Mouse (Mus musculus): Measurements from ENCODE around the gene Polr3g. TPM values are rescaled to one million over a fixed set of nuclear protein-coding genes. Genes with fewer than 3 reads are reported as not detected.

The Polr3g gene
- polyA plus RNA-seq, 1 experiment from 2014 or later, result 17.6 TPM

GRCm38 (mm10) chr13:81706311-81706710, 4.5 kb downstream of the Polr3g start:
- 95% methylated on average over 5 of the region's 5 CpGs for WGBS
- Histone ChIP-seq H3K4me1 (ENCODE audit: control insufficient read depth, insufficient read depth, low read length) (no peaks in the 10 kb centered on the region), H3K9me3 (replicated peaks; ENCODE audit: control insufficient read depth, low read length) (no peaks in the 10 kb centered on the region), H3K27ac (replicated peaks; ENCODE audit: low read depth, low read length) (no peak overlapping the region), H3K9ac (replicated peaks; ENCODE audit: low read length) (no peak overlapping the region), H3K4me3 (ENCODE audit: low read depth, low read length) (no peak overlapping the region), H3K36me3 (replicated peaks; ENCODE audit: control insufficient read depth, insufficient read depth, low read depth, low read length) (no peaks in the 10 kb centered on the region), H3K4me2 (ENCODE audit: low read depth, low read length) (no peak overlapping the region), H3K27me3 (ENCODE audit: control insufficient read depth, insufficient read depth, low read length) (no peaks in the 10 kb centered on the region)
- DNase-seq (ENCODE audit: low spot score) (no peak), ATAC-seq (replicated peaks; ENCODE audit: insufficient number of reproducible peaks, low FRiP score, low TSS enrichment, low read depth) (no peak)

- no peak for DNase-seq (ENCODE audit: low spot score)
- H3K27me3 ChIP-seq (ENCODE audit: control insufficient read depth, insufficient read depth, low read length), result no peaks in the 10 kb centered on the region
- H3K27ac ChIP-seq (replicated peaks; ENCODE audit: low read depth, low read length), result no peak overlapping the region
- H3K4me2 ChIP-seq (ENCODE audit: low read depth, low read length), result no peak overlapping the region
- no peak for ATAC-seq (replicated peaks; ENCODE audit: insufficient number of reproducible peaks, low FRiP score, low TSS enrichment, low read depth)
- WGBS, result 79% methylated on average over 9 of the region's 9 CpGs
- H3K4me1 ChIP-seq (ENCODE audit: control insufficient read depth, insufficient read depth, low read length), result no peaks in the 10 kb centered on the region
- H3K4me3 ChIP-seq (ENCODE audit: low read depth, low read length), result no peak overlapping the region
- no peak overlapping the region for H3K9ac ChIP-seq (replicated peaks; ENCODE audit: low read length)
- H3K9me3 ChIP-seq (replicated peaks; ENCODE audit: control insufficient read depth, low read length), result no peaks in the 10 kb centered on the region
- no peaks in the 10 kb centered on the region for H3K36me3 ChIP-seq (replicated peaks; ENCODE audit: control insufficient read depth, insufficient read depth, low read depth, low read length)
Observed at GRCm38 (mm10) chr13:81703621-81704020, 7.2 kb downstream of the Polr3g start.

- 86% methylated on average over 7 of the region's 7 CpGs for WGBS
- Histone ChIP-seq H3K27ac (replicated peaks; ENCODE audit: low read depth, low read length) (no peak overlapping the region), H3K9ac (replicated peaks; ENCODE audit: low read length) (no peak overlapping the region), H3K9me3 (replicated peaks; ENCODE audit: control insufficient read depth, low read length) (no peaks in the 10 kb centered on the region), H3K36me3 (replicated peaks; ENCODE audit: control insufficient read depth, insufficient read depth, low read depth, low read length) (no peaks in the 10 kb centered on the region), H3K4me3 (ENCODE audit: low read depth, low read length) (no peak overlapping the region), H3K4me2 (ENCODE audit: low read depth, low read length) (no peak overlapping the region), H3K4me1 (ENCODE audit: control insufficient read depth, insufficient read depth, low read length) (no peaks in the 10 kb centered on the region), H3K27me3 (ENCODE audit: control insufficient read depth, insufficient read depth, low read length) (no peaks in the 10 kb centered on the region)
- ATAC-seq (replicated peaks; ENCODE audit: insufficient number of reproducible peaks, low FRiP score, low TSS enrichment, low read depth) (no peak), DNase-seq (ENCODE audit: low spot score) (no peak)
Observed at GRCm38 (mm10) chr13:81703148-81703547, 7.7 kb downstream of the Polr3g start.

GRCm38 (mm10) chr13:81694446-81694845, 16.4 kb downstream of the Polr3g start:
- H3K27me3 ChIP-seq (ENCODE audit: control insufficient read depth, insufficient read depth, low read length), result no peaks in the 10 kb centered on the region
- H3K9ac ChIP-seq (replicated peaks; ENCODE audit: low read length), result no peak overlapping the region
- WGBS, result 96% methylated on average over 12 of the region's 12 CpGs
- no peaks in the 10 kb centered on the region for H3K9me3 ChIP-seq (replicated peaks; ENCODE audit: control insufficient read depth, low read length)
- DNase-seq (ENCODE audit: low spot score) (no peak), ATAC-seq (replicated peaks; ENCODE audit: insufficient number of reproducible peaks, low FRiP score, low TSS enrichment, low read depth) (no peak)
- H3K27ac ChIP-seq (replicated peaks; ENCODE audit: low read depth, low read length), result no peak overlapping the region
- H3K4me3 ChIP-seq (ENCODE audit: low read depth, low read length), result no peak overlapping the region
- no peaks in the 10 kb centered on the region for H3K4me1 ChIP-seq (ENCODE audit: control insufficient read depth, insufficient read depth, low read length)
- no peak overlapping the region for H3K4me2 ChIP-seq (ENCODE audit: low read depth, low read length)
- H3K36me3 ChIP-seq (replicated peaks; ENCODE audit: control insufficient read depth, insufficient read depth, low read depth, low read length), result no peaks in the 10 kb centered on the region

GRCm38 (mm10) chr13:81691606-81692005, 19.2 kb downstream of the Polr3g start:
- Histone ChIP-seq H3K4me1 (ENCODE audit: control insufficient read depth, insufficient read depth, low read length) (no peaks in the 10 kb centered on the region), H3K36me3 (replicated peaks; ENCODE audit: control insufficient read depth, insufficient read depth, low read depth, low read length) (no peaks in the 10 kb centered on the region), H3K9me3 (replicated peaks; ENCODE audit: control insufficient read depth, low read length) (no peaks in the 10 kb centered on the region), H3K27me3 (ENCODE audit: control insufficient read depth, insufficient read depth, low read length) (no peaks in the 10 kb centered on the region), H3K27ac (replicated peaks; ENCODE audit: low read depth, low read length) (no peak overlapping the region), H3K4me3 (ENCODE audit: low read depth, low read length) (no peak overlapping the region), H3K4me2 (ENCODE audit: low read depth, low read length) (no peak overlapping the region), H3K9ac (replicated peaks; ENCODE audit: low read length) (no peak overlapping the region)
- ATAC-seq (replicated peaks; ENCODE audit: insufficient number of reproducible peaks, low FRiP score, low TSS enrichment, low read depth) (no peak), DNase-seq (ENCODE audit: low spot score) (peak; percentile 6)
- WGBS, result 62% methylated on average over 9 of the region's 9 CpGs

GRCm38 (mm10) chr13:81690477-81690876, 20.3 kb downstream of the Polr3g start:
- H3K4me1 ChIP-seq (ENCODE audit: control insufficient read depth, insufficient read depth, low read length), result no peaks in the 10 kb centered on the region
- no peak overlapping the region for H3K27ac ChIP-seq (replicated peaks; ENCODE audit: low read depth, low read length)
- H3K36me3 ChIP-seq (replicated peaks; ENCODE audit: control insufficient read depth, insufficient read depth, low read depth, low read length), result no peaks in the 10 kb centered on the region
- H3K27me3 ChIP-seq (ENCODE audit: control insufficient read depth, insufficient read depth, low read length), result no peaks in the 10 kb centered on the region
- H3K9me3 ChIP-seq (replicated peaks; ENCODE audit: control insufficient read depth, low read length), result no peaks in the 10 kb centered on the region
- DNase-seq (ENCODE audit: low spot score) (no peak), ATAC-seq (replicated peaks; ENCODE audit: insufficient number of reproducible peaks, low FRiP score, low TSS enrichment, low read depth) (no peak)
- no peak overlapping the region for H3K9ac ChIP-seq (replicated peaks; ENCODE audit: low read length)
- no peak overlapping the region for H3K4me3 ChIP-seq (ENCODE audit: low read depth, low read length)
- no peak overlapping the region for H3K4me2 ChIP-seq (ENCODE audit: low read depth, low read length)
- 82% methylated on average over 10 of the region's 10 CpGs for WGBS

GRCm38 (mm10) chr13:81689587-81689986, 21.2 kb downstream of the Polr3g start:
- H3K4me3 ChIP-seq (ENCODE audit: low read depth, low read length), result no peak overlapping the region
- DNase-seq (ENCODE audit: low spot score), result no peak
- no peak overlapping the region for H3K9ac ChIP-seq (replicated peaks; ENCODE audit: low read length)
- H3K27ac ChIP-seq (replicated peaks; ENCODE audit: low read depth, low read length), result no peak overlapping the region
- no peaks in the 10 kb centered on the region for H3K36me3 ChIP-seq (replicated peaks; ENCODE audit: control insufficient read depth, insufficient read depth, low read depth, low read length)
- 85% methylated on average over 3 of the region's 3 CpGs for WGBS
- no peak overlapping the region for H3K4me2 ChIP-seq (ENCODE audit: low read depth, low read length)
- ATAC-seq (replicated peaks; ENCODE audit: insufficient number of reproducible peaks, low FRiP score, low TSS enrichment, low read depth), result no peak
- H3K9me3 ChIP-seq (replicated peaks; ENCODE audit: control insufficient read depth, low read length), result no peaks in the 10 kb centered on the region
- no peaks in the 10 kb centered on the region for H3K4me1 ChIP-seq (ENCODE audit: control insufficient read depth, insufficient read depth, low read length)
- no peaks in the 10 kb centered on the region for H3K27me3 ChIP-seq (ENCODE audit: control insufficient read depth, insufficient read depth, low read length)

- DNase-seq (ENCODE audit: low spot score) (no peak), ATAC-seq (replicated peaks; ENCODE audit: insufficient number of reproducible peaks, low FRiP score, low TSS enrichment, low read depth) (no peak)
- Histone ChIP-seq H3K9me3 (replicated peaks; ENCODE audit: control insufficient read depth, low read length) (no peaks in the 10 kb centered on the region), H3K4me3 (ENCODE audit: low read depth, low read length) (no peak overlapping the region), H3K36me3 (replicated peaks; ENCODE audit: control insufficient read depth, insufficient read depth, low read depth, low read length) (no peaks in the 10 kb centered on the region), H3K4me1 (ENCODE audit: control insufficient read depth, insufficient read depth, low read length) (no peaks in the 10 kb centered on the region), H3K27ac (replicated peaks; ENCODE audit: low read depth, low read length) (no peak overlapping the region), H3K4me2 (ENCODE audit: low read depth, low read length) (no peak overlapping the region), H3K27me3 (ENCODE audit: control insufficient read depth, insufficient read depth, low read length) (no peaks in the 10 kb centered on the region), H3K9ac (replicated peaks; ENCODE audit: low read length) (no peak overlapping the region)
- 94% methylated on average over 3 of the region's 3 CpGs for WGBS
Observed at GRCm38 (mm10) chr13:81684884-81685283, 25.9 kb downstream of the Polr3g start.
